Mouse (Mus musculus): ENCODE data around the gene Itpr3. TPM values are rescaled to one million over a fixed set of nuclear protein-coding genes. Genes with fewer than 3 reads are reported as not detected.
A peak's percentile ranks its signal among the peaks of the same experiment; 100 is the strongest.

The Itpr3 gene
- polyA plus RNA-seq, 1 experiment: 2.4 TPM

GRCm38 (mm10) chr17:27105698-27106470 lies 48.8 kb downstream of the Itpr3 start:
- no peaks in the 10 kb centered on the region for H3K4me1 ChIP-seq (ENCODE audit: control insufficient read depth, insufficient read depth, low read length)
- TF ChIP-seq CTCF (IDR thresholded peaks at IDR 0.05; ENCODE audit: extremely low read depth, insufficient read depth, low read length) (no peak), POLR2A (IDR thresholded peaks at IDR 0.05; ENCODE audit: extremely low read depth, insufficient read depth, low read length) (no peak)
- no peak overlapping the region for H3K27ac ChIP-seq (ENCODE audit: insufficient read depth, low read length)
- no peak overlapping the region for H3K4me3 ChIP-seq (ENCODE audit: insufficient read depth, low read length)

DNA sequence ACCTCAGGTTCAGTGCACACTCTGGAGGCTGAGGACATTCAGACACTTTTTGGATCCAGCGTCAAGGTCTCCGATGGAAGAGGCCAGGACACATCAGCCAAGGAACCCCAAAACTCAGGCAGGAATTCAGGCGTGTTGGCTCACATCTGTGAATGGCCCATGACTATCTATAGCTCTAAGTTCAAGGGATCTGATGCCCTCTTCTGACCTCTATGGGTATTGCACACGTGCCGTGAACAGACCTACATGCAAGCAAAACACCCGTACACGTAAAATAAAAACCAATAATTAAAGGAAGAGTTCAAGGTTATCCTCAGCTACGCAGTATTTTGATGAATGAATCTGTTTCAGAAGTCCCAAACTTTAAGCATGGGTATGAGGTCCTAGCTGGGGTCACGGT lies 49.6 kb downstream of the Itpr3 start:
- H3K27ac ChIP-seq (ENCODE audit: insufficient read depth, low read length): no peak overlapping the region

DNA sequence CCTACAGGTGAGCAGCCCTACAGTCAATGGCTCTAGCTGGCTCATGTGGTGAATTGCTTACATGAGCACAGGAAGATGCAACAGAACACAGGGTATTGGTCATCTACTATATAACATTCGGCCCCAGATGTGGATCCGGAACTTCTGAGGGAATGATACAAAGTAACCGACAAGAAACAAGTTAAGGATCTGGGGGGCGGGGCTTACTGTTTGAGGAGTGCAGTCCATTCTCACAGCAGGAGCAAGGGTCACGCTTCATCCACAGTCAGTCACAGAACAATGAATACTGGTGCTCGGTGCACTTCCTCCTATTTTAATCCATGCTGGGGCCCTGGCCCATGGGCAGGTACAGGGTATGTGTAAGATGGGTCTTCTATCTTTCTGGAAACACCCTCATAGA lies 50.8 kb downstream of the Itpr3 start:
- Histone ChIP-seq H3K27ac (ENCODE audit: insufficient read depth, low read length) (no peak overlapping the region), H3K4me3 (ENCODE audit: insufficient read depth, low read length) (no peak overlapping the region), H3K4me1 (ENCODE audit: control insufficient read depth, insufficient read depth, low read length) (no peaks in the 10 kb centered on the region)
- TF ChIP-seq POLR2A (IDR thresholded peaks at IDR 0.05; ENCODE audit: extremely low read depth, insufficient read depth, low read length): no peak
- no peak for TF ChIP-seq CTCF (IDR thresholded peaks at IDR 0.05; ENCODE audit: extremely low read depth, insufficient read depth, low read length)

More for the DNA sequence above, 49.6 kb downstream of the Itpr3 start:
- TF ChIP-seq CTCF (IDR thresholded peaks at IDR 0.05; ENCODE audit: extremely low read depth, insufficient read depth, low read length) (peak; percentile 31; the same call in 1 of the 2 replicates), POLR2A (IDR thresholded peaks at IDR 0.05; ENCODE audit: extremely low read depth, insufficient read depth, low read length) (no peak)
- H3K4me1 ChIP-seq (ENCODE audit: control insufficient read depth, insufficient read depth, low read length): no peaks in the 10 kb centered on the region
- no peak overlapping the region for H3K4me3 ChIP-seq (ENCODE audit: insufficient read depth, low read length)

DNA sequence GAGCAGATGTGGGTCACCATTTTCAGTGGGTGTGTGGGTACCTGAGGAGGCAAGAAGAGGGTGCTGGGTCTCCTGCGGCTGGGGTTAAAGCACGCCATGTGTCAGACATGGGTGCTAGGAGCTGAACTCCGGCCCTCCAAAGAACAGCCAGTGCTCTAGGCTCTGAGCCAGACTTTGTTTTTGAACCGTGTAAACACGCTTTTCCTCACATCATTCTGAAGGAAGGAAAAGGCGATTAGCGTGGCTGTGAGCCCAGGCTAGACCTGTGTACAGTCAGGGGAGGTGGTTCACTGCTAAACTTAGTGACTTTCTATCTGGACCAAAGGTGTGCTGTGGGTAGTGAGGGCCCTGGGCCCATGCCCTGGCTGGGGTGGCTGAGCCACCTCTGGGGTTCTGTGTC lies 53.0 kb downstream of the Itpr3 start:
- H3K4me1 ChIP-seq (ENCODE audit: control insufficient read depth, insufficient read depth, low read length): no peaks in the 10 kb centered on the region
- TF ChIP-seq POLR2A (IDR thresholded peaks at IDR 0.05; ENCODE audit: extremely low read depth, insufficient read depth, low read length) (no peak), CTCF (IDR thresholded peaks at IDR 0.05; ENCODE audit: extremely low read depth, insufficient read depth, low read length) (no peak)
- no peak overlapping the region for H3K27ac ChIP-seq (ENCODE audit: insufficient read depth, low read length)
- no peak overlapping the region for H3K4me3 ChIP-seq (ENCODE audit: insufficient read depth, low read length)

DNA sequence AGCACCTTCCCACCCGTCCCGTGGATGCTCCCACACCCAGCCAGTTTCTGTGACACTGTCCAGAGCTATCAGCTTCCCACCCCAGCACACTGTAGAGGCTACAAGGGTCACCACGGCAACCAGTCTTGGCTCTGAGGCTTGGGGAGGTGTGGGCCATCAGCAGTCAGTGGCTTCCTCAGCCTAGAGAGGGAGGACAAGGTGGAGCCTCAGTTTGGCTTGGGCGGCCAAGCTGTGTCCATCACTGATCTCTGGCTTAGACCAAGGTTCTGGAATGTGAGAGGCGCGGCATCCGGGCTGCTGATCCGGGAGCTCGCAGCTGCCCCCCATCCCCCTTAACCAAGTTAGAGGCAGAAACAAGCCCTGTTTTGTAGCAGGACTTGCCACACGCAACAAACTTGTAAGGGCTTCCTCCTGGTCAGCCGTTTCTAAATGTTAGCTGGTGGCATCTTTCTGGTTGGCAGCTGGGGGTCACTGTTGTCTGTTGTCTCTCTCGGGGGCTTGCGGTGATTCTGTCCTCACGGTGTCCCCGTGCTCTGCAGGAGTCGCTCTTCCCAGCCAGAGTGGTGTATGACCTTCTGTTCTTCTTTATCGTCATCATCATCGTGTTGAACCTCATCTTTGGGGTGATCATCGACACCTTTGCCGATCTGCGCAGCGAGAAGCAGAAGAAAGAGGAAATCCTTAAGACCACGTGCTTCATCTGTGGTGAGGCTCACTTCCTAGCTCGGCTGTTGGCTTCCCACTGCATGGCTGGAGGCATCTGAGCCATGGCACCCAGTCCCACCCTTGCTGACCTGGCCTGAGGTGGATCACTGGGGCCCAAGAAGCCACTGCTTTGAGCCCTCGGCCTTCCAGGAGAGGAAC lies 61.8 kb downstream of the Itpr3 start:
- H3K27ac ChIP-seq (ENCODE audit: insufficient read depth, low read length): no peak overlapping the region
- TF ChIP-seq CTCF (IDR thresholded peaks at IDR 0.05; ENCODE audit: extremely low read depth, insufficient read depth, low read length) (no peak), POLR2A (IDR thresholded peaks at IDR 0.05; ENCODE audit: extremely low read depth, insufficient read depth, low read length) (no peak)
- H3K4me1 ChIP-seq (ENCODE audit: control insufficient read depth, insufficient read depth, low read length): peaks cover 4% of the 10 kb centered on the region
- H3K4me3 ChIP-seq (ENCODE audit: insufficient read depth, low read length): no peak overlapping the region

DNA sequence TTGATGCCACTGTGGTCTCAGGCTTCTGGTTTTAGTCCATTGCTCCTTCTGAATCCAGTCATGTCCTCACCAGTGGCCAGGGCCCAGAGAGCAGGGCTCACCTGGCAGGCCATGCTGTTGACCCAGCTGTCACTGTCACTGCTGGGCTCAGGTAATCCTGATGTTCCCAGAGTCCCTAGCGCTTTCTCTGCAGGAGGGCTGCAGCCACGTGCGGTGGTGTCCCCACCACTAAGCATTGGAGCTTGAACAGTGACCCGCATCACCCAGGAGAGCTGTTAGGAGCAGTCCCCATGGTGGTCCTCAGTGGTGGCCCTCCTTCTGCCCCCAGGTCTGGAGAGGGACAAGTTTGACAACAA lies 62.4 kb downstream of the Itpr3 start:
- peaks cover 4% of the 10 kb centered on the region for H3K4me1 ChIP-seq (ENCODE audit: control insufficient read depth, insufficient read depth, low read length)

DNA sequence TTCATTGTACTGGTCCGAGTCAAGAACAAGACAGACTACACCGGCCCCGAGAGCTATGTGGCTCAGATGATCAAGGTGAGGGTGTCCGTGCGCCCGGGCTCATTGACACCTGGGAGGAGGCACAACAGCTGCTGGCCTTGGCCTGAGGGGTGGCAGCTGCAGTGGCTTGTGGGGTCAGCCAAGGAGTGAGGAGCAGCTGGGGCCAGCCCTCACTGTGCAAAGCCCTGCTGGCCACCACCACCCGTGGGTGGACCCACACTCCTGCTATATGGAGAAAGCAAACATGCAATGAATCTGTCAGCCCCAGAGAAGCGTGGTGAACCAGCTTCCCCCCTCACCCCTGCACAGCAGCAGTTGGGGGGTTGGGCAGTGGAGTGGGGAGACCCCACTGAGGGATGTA lies 62.9 kb downstream of the Itpr3 start:
- Histone ChIP-seq H3K4me1 (ENCODE audit: control insufficient read depth, insufficient read depth, low read length) (peaks cover 4% of the 10 kb centered on the region), H3K4me3 (ENCODE audit: insufficient read depth, low read length) (no peak overlapping the region), H3K27ac (ENCODE audit: insufficient read depth, low read length) (no peak overlapping the region)
- TF ChIP-seq CTCF (IDR thresholded peaks at IDR 0.05; ENCODE audit: extremely low read depth, insufficient read depth, low read length) (no peak), POLR2A (IDR thresholded peaks at IDR 0.05; ENCODE audit: extremely low read depth, insufficient read depth, low read length) (no peak)

More for the DNA sequence above, 62.4 kb downstream of the Itpr3 start:
- H3K4me3 ChIP-seq (ENCODE audit: insufficient read depth, low read length): no peak overlapping the region
- TF ChIP-seq POLR2A (IDR thresholded peaks at IDR 0.05; ENCODE audit: extremely low read depth, insufficient read depth, low read length) (no peak), CTCF (IDR thresholded peaks at IDR 0.05; ENCODE audit: extremely low read depth, insufficient read depth, low read length) (no peak)
- H3K27ac ChIP-seq (ENCODE audit: insufficient read depth, low read length): no peak overlapping the region

DNA sequence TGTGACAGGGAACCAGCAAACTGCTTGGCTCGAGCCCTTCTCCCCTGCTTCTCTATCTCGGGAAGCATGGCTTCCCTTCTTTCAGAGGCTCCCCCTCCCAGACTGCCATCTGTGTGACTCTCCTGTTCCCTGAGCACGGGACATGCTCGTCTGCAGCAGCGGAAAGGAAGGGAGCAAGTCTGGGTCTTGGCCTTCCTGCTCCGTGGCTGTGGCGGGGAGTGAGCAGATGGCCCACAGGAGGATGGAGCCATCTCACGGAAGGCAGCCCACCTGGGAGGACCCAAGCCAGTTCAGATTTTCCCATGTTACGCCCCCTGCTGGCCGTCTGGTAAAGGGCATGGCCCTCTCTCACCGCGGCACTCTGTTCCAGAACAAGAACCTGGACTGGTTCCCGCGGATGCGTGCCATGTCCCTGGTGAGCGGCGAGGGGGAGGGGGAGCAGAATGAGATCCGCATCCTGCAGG lies 63.5 kb downstream of the Itpr3 start:
- Histone ChIP-seq H3K4me1 (ENCODE audit: control insufficient read depth, insufficient read depth, low read length) (peaks cover 4% of the 10 kb centered on the region), H3K27ac (ENCODE audit: insufficient read depth, low read length) (no peak overlapping the region), H3K4me3 (ENCODE audit: insufficient read depth, low read length) (no peak overlapping the region)
- TF ChIP-seq CTCF (IDR thresholded peaks at IDR 0.05; ENCODE audit: extremely low read depth, insufficient read depth, low read length) (peak; percentile 48), POLR2A (IDR thresholded peaks at IDR 0.05; ENCODE audit: extremely low read depth, insufficient read depth, low read length) (no peak)

- TF ChIP-seq POLR2A (IDR thresholded peaks at IDR 0.05; ENCODE audit: extremely low read depth, insufficient read depth, low read length) (0 out of 2 replicates have a peak, but pooled peaks have one; percentile 9), CTCF (IDR thresholded peaks at IDR 0.05; ENCODE audit: extremely low read depth, insufficient read depth, low read length) (no peak)
- H3K27ac ChIP-seq (ENCODE audit: insufficient read depth, low read length): no peak overlapping the region
- H3K4me1 ChIP-seq (ENCODE audit: control insufficient read depth, insufficient read depth, low read length): peaks cover 6% of the 10 kb centered on the region
- no peak overlapping the region for H3K4me3 ChIP-seq (ENCODE audit: insufficient read depth, low read length)
These were observed 64.2 kb downstream of the Itpr3 start for GRCm38 (mm10) chr17:27121266-27121665.

Measured in cortical plate, adult 2 months (tissue).